Mouse (Mus musculus): Measurements from ENCODE around the gene Pkdrej.

Pkdrej gene

DNA sequence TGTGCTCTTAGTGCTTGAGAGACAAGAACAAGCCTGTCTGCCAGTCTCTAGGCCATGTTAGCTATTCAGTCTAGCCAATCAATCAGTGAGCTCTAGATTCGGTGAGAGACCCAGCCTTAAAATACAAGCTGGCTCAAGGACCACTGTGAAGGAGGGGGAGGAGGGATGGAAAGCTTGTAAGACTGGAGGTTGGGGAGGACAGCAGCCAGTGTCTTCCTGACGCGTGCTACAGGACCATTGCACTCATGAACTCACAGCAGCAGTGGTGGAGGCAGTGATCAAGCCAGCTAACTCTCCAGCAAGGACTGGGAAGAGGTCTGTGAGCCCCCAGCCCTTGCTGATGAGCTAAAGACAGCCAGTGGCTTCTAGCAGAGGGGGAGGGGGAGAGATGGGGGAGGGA lies 56.5 kb downstream of the Pkdrej start:
- no peak for DNase-seq

Measured in lung, postnatal 14 days (tissue).